Mouse (Mus musculus) C2C12 (cell line): Measurements from ENCODE around the gene Fam169a.
"Not testable (repeated sequence)": the region's sequence is repeated elsewhere in the genome, so short reads cannot be mapped to it uniquely, and the experiment has no call there.

Experiments
- CEBPB ChIP-seq: IDR thresholded peaks from one replicate; pipeline ENCODE4 v1.6.1; 2011; ENCODE audit warnings: low read depth, mild to moderate bottlenecking, control low read depth, moderate library complexity
- CTCF ChIP-seq: IDR thresholded peaks from one replicate; pipeline ENCODE4 v1.5.1; 2011; ENCODE audit not compliant: control insufficient read depth, insufficient read depth, insufficient read length
- FOSL1 ChIP-seq: IDR thresholded peaks from one replicate; pipeline ENCODE4 v1.8.0; 2011; ENCODE audit warnings: mild to moderate bottlenecking, low read length; ENCODE audit not compliant: poor library complexity, insufficient read depth, severe bottlenecking
- MAX ChIP-seq: IDR thresholded peaks from one replicate; pipeline ENCODE4 v1.6.1; 2011; ENCODE audit warnings: mild to moderate bottlenecking, control low read depth
- MYOD1 ChIP-seq: IDR thresholded peaks from one replicate; pipeline ENCODE4 v1.6.1; 2011; ENCODE audit warnings: low read depth; ENCODE audit not compliant: control insufficient read depth, insufficient read length
- MYOG ChIP-seq: IDR thresholded peaks from one replicate; pipeline ENCODE4 v1.6.1; 2011; ENCODE audit not compliant: control insufficient read depth, insufficient read length; ENCODE audit errors: extremely low read depth
- USF1 ChIP-seq: IDR thresholded peaks from one replicate; pipeline ENCODE4 v1.6.1; 2011; ENCODE audit warnings: low read depth, mild to moderate bottlenecking, control low read depth, moderate library complexity

DNA sequence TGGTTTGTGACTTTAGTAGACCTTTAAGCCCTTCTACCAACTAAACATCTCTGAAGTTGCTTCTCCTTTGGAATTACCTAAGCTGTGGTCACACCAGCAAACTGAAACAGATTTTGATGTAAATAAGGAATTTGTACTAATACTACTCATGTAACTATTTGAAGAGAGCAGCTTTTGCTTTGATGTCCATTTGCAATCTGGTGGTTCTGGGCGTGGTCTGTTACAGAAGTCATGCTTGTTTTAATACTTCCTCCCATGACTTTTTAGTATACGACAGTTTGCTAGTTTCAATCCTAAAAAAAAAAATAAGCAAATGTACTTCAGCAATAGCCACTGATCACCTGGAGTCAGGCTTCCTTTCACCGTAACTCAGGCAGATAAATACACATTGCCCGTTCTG lies 62.6 kb downstream of the Fam169a start:
- TF ChIP-seq CEBPB, MYOD1, CTCF, MAX, MYOG, FOSL1, USF1: not testable (repeated sequence)
